Mouse (Mus musculus) stomach, embryonic 14.5 days (tissue): ENCODE measurements around the gene Olfr710. TPM values are rescaled to one million over a fixed set of nuclear protein-coding genes. Genes with fewer than 3 reads are reported as not detected.
"Not testable (repeated sequence)": the region's sequence is repeated elsewhere in the genome, so short reads cannot be mapped to it uniquely, and the experiment has no call there.

Source experiments
- ATAC-seq: fragments of 200-750 bp; cut with Nextera tagmentation; 2 replicates; pipeline ENCODE4 v1.8.0; 2017; ENCODE audit warnings: low read depth, moderate TSS enrichment; ENCODE audit not compliant: insufficient number of reproducible peaks, insufficient read depth, low FRiP score
- H3K27ac ChIP-seq: fragments of 300-500 bp; sonication (generic); 2 replicates; pipeline ENCODE4 v1.5.1; 2014; ENCODE audit warnings: mild to moderate bottlenecking, low read length, moderate library complexity, mixed read lengths
- H3K27me3 ChIP-seq: fragments of 300-500 bp; sonication (generic); 2 replicates; pipeline ENCODE4 v1.6.1; 2014; ENCODE audit warnings: low read length, control low read depth, mixed read lengths; ENCODE audit not compliant: control insufficient read depth, insufficient read depth
- H3K36me3 ChIP-seq: fragments of 300-500 bp; sonication (generic); 2 replicates; pipeline ENCODE4 v1.6.1; 2014; ENCODE audit warnings: mild to moderate bottlenecking, control low read depth, low read length, moderate library complexity, mixed read lengths; ENCODE audit not compliant: control insufficient read depth, insufficient read depth
- H3K4me1 ChIP-seq: fragments of 300-500 bp; sonication (generic); 2 replicates; pipeline ENCODE4 v1.6.1; 2014; ENCODE audit warnings: low read length, control low read depth, mixed read lengths; ENCODE audit not compliant: control insufficient read depth, insufficient read depth
- H3K4me2 ChIP-seq: fragments of 300-500 bp; sonication (generic); replicated peaks from 2 replicates; pipeline ENCODE4 v1.6.1; 2014; ENCODE audit warnings: low read depth, low read length, control low read depth
- H3K4me3 ChIP-seq: fragments of 300-500 bp; sonication (generic); 2 replicates; pipeline ENCODE4 v1.5.1; 2014; ENCODE audit warnings: low read depth, low read length, control low read depth
- H3K9ac ChIP-seq: fragments of 300-500 bp; sonication (generic); replicated peaks from 2 replicates; pipeline ENCODE4 v1.6.1; 2014; ENCODE audit warnings: low read depth, mild to moderate bottlenecking, control low read depth, low read length, moderate library complexity, mixed read lengths
- H3K9me3 ChIP-seq: fragments of 300-500 bp; sonication (generic); 2 replicates; pipeline ENCODE4 v1.6.1; 2016; ENCODE audit warnings: low read depth, low read length, control low read depth; ENCODE audit not compliant: control insufficient read depth
- WGBS: fragments of 180-500 bp; shearing (Covaris S2); extraction: QIAGEN DNeasy Blood & Tissue Kit; methylation state at CpG from one replicate; pipeline ENCODE4 v1.1.7; 2014; 5-methylcytosine and 5-hydroxymethylcytosine counted together
- polyA plus RNA-seq: library from polyadenylated mRNA; unstranded; fragments of >200 nt; fragmentation: Nextera tagmentation; extraction: Ambion mirVana; gene quantifications from 2 replicates; pipeline ENCODE4 v1.2.1, GENCODE M21; 2014

The Olfr710 gene
- polyA plus RNA-seq = not detected in 2 replicates

- Histone ChIP-seq H3K9me3 (no peaks in the 10 kb centered on the region), H3K4me3 (no peak within 1 kb of the TSS), H3K27ac (no peak within 1 kb of the TSS), H3K27me3 (no peaks in the 10 kb centered on the region), H3K4me2 (no peak within 1 kb of the TSS), H3K9ac (no peak within 1 kb of the TSS), H3K36me3 (no peaks in the 10 kb centered on the region), H3K4me1 (no peaks in the 10 kb centered on the region)
- 79% methylated on average over 3 of the region's 3 CpGs for WGBS
- ATAC-seq = no peak
Measured at GRCm38 (mm10) chr7:106948212-106948611, at the start of gene Olfr710. TSS of gene Olfr710 (minus strand) at chr7:106948312.

GRCm38 (mm10) chr7:106985236-106985635 lies 37.1 kb upstream of the Olfr710 start:
- 76% methylated on average over 3 of the region's 3 CpGs for WGBS
- Histone ChIP-seq H3K9me3 (no peaks in the 10 kb centered on the region), H3K4me1 (no peaks in the 10 kb centered on the region), H3K27ac (no peak overlapping the region), H3K4me3 (no peak overlapping the region), H3K4me2 (no peak overlapping the region), H3K9ac (no peak overlapping the region), H3K36me3 (no peaks in the 10 kb centered on the region), H3K27me3 (no peaks in the 10 kb centered on the region)
- no peak for ATAC-seq

- H3K9ac ChIP-seq = no peak within 1 kb of the TSS
- no peak for ATAC-seq
- no peaks in the 10 kb centered on the region for H3K9me3 ChIP-seq
- no peak within 1 kb of the TSS for H3K4me3 ChIP-seq
- H3K27me3 ChIP-seq = no peaks in the 10 kb centered on the region
- no peak within 1 kb of the TSS for H3K4me2 ChIP-seq
- WGBS = 57% methylated on average over 1 of the region's 1 CpGs
- H3K27ac ChIP-seq = no peak within 1 kb of the TSS
- H3K36me3 ChIP-seq = no peaks in the 10 kb centered on the region
- H3K4me1 ChIP-seq = no peaks in the 10 kb centered on the region
Measured at GRCm38 (mm10) chr7:106975353-106975752, 27.2 kb upstream of the Olfr710 start, which contains the start of gene Olfr711. TSS of gene Olfr711 (minus strand) at chr7:106975453.

- not testable (repeated sequence) for H3K36me3 ChIP-seq, ATAC-seq, H3K4me2 ChIP-seq, H3K4me3 ChIP-seq, H3K9me3 ChIP-seq, H3K27ac ChIP-seq, H3K27me3 ChIP-seq, H3K9ac ChIP-seq, H3K4me1 ChIP-seq
Measured at GRCm38 (mm10) chr7:106967503-106967902, 19.4 kb upstream of the Olfr710 start.

GRCm38 (mm10) chr7:106963837-106964236 lies 15.7 kb upstream of the Olfr710 start, which contains the start of gene Olfr6:
TSS of gene Olfr6 (minus strand) at chr7:106963937.
- no peak for ATAC-seq
- 81% methylated on average over 1 of the region's 1 CpGs for WGBS

GRCm38 (mm10) chr7:106932119-106932518 lies 16.0 kb downstream of the Olfr710 start, which contains the start of gene Olfr709-ps1:
TSS of gene Olfr709-ps1 (minus strand) at chr7:106932219.
- Histone ChIP-seq H3K36me3 (no peaks in the 10 kb centered on the region), H3K9ac (no peak within 1 kb of the TSS), H3K4me3 (no peak within 1 kb of the TSS), H3K4me1 (no peaks in the 10 kb centered on the region), H3K27ac (no peak within 1 kb of the TSS), H3K4me2 (no peak within 1 kb of the TSS), H3K27me3 (no peaks in the 10 kb centered on the region), H3K9me3 (no peaks in the 10 kb centered on the region)
- no peak for ATAC-seq

More at GRCm38 (mm10) chr7:106963837-106964236, 15.7 kb upstream of the Olfr710 start, which contains the start of gene Olfr6:
- no peaks in the 10 kb centered on the region for H3K36me3 ChIP-seq
- no peak within 1 kb of the TSS for H3K27ac ChIP-seq
- H3K27me3 ChIP-seq = no peaks in the 10 kb centered on the region
- no peak within 1 kb of the TSS for H3K9ac ChIP-seq
- H3K4me3 ChIP-seq = no peak within 1 kb of the TSS
- no peaks in the 10 kb centered on the region for H3K9me3 ChIP-seq
- no peaks in the 10 kb centered on the region for H3K4me1 ChIP-seq
- H3K4me2 ChIP-seq = no peak within 1 kb of the TSS

- WGBS = 90% methylated on average over 2 of the region's 7 CpGs
- H3K27ac ChIP-seq, H3K4me1 ChIP-seq, H3K36me3 ChIP-seq, ATAC-seq, H3K9ac ChIP-seq, H3K9me3 ChIP-seq, H3K4me2 ChIP-seq, H3K4me3 ChIP-seq, H3K27me3 ChIP-seq: not testable (repeated sequence)
Measured at GRCm38 (mm10) chr7:106920961-106921360, 27.2 kb downstream of the Olfr710 start.

- no peak within 1 kb of the TSS for H3K4me3 ChIP-seq
- H3K9me3 ChIP-seq = no peaks in the 10 kb centered on the region
- H3K9ac ChIP-seq = no peak within 1 kb of the TSS
- WGBS = 66% methylated on average over 2 of the region's 2 CpGs
- no peak for ATAC-seq
- H3K4me1 ChIP-seq = no peaks in the 10 kb centered on the region
- H3K4me2 ChIP-seq = no peak within 1 kb of the TSS
- H3K27me3 ChIP-seq = no peaks in the 10 kb centered on the region
- no peaks in the 10 kb centered on the region for H3K36me3 ChIP-seq
- H3K27ac ChIP-seq = no peak within 1 kb of the TSS
Measured at GRCm38 (mm10) chr7:106907676-106908075, 40.4 kb downstream of the Olfr710 start, which contains the start of gene Olfr1532-ps1. TSS of gene Olfr1532-ps1 (plus strand) at chr7:106908001.

GRCm38 (mm10) chr7:106901141-106901540 lies 47.0 kb downstream of the Olfr710 start, which contains the start of gene Olfr707:
TSS of gene Olfr707 (minus strand) at chr7:106901241.
- H3K4me2 ChIP-seq, H3K27me3 ChIP-seq, H3K9ac ChIP-seq, H3K4me1 ChIP-seq, H3K9me3 ChIP-seq, H3K36me3 ChIP-seq, ATAC-seq, H3K27ac ChIP-seq, H3K4me3 ChIP-seq: not testable (repeated sequence)
- 80% methylated on average over 3 of the region's 3 CpGs for WGBS
